Mouse (Mus musculus) adipocyte (in vitro differentiated cells): ENCODE data around the gene Omp.

ENCODE experiments used
- DNase-seq: peaks from one replicate; pipeline ENCODE4 v3.0.0-alpha.2; 2016; ENCODE audit warnings: low spot score

Gene Omp

DNA sequence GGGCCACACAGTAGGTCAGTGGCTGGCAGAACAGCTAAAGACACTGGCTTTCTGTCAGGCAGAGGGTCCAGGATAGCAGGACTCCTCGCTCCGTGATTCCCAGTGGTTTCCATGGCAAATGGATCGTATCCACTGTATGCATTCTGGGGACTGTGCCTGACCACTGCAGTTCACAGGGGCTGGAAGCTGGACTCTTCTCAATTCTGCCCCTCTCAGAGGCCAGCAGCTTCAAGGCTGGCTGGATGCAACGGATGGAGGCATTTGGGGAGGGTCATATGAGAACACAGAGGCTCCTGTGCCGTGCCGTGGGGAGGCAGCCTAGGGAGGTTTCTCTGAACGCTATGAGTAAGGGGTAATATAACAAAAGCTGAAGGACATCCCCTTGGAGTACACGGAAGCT, 3.1 kb downstream of the Omp start:
- no peak for DNase-seq

DNA sequence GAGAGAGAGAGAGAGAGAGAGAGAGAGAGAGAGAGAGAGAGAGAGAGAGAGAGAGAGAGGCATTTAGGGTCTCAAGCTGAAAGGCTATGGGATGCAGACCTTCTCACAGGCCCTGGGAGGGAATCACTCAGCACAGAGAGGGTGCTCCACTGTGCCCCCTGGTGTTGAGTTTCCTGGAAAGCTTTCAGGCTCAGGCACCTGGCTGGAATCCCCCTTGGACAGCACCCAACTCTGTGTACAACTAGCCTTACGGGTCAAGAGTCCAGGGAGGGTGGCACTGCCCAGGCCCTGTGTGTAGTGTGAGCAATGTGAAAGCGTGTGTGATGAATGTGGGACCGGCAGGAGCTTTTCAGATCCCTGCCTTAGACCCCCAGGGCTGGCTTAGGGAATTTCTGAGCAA, 4.1 kb downstream of the Omp start:
- peak; percentile 45 for DNase-seq

DNA sequence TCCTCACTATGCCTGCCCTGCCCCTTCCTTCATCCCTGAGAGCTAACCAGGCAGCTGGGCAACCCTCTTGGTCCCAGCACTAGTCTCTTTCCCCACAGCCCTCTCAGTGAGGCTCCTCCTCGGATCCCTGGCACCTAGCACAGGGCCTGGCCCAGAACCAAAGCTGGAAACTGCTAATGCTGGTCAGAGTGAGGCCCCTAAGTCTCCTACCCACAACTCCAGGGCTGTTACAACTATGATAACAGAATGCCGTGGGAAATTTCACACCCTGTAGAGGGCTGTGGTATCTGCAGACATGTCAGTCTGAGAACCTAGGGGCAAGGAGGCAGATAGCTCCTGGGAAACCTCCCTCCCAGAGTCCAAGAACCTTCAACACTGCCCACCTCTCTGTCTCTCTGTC, 4.7 kb downstream of the Omp start:
- peak; percentile 60 for DNase-seq

DNA sequence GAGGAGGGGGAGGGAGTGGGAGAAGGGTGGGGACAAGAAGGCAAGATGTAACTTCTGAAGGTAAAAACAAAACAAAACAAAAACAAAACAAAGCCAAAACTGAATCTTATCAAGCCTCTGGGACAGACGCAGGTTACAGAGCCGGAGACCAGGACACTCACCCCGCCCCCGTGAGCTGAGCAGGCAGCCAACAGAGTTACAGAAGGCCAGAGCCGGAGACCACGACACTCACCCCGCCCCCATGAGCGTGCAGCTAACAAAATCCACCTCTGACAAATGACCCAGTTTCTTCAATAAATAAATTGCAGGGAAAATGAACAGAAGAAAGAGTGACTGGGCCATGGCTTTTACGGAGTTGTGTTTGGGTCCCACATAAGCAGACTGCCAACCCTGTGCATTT, 6.1 kb downstream of the Omp start:
- DNase-seq, result no peak

DNA sequence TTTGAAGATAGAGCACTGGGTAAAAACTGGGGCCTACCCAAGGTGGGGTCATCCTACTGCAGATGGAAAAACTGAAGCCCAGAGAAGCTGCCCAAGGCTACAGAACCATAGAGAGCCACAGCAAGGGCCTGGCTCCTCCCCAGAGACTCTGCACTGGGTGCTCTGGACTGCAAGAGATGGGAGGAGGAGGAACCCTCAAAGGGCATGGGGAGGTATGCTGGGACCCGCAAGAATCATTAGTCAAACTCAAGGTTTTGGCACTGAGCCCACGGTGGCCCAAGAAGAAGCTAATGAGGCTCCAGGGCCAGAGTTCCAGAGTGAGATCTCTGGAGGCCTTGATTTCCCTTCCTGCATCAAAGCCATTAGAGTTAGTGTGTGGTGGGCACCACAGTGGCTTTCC, 7.3 kb downstream of the Omp start:
- DNase-seq, result no peak

DNA sequence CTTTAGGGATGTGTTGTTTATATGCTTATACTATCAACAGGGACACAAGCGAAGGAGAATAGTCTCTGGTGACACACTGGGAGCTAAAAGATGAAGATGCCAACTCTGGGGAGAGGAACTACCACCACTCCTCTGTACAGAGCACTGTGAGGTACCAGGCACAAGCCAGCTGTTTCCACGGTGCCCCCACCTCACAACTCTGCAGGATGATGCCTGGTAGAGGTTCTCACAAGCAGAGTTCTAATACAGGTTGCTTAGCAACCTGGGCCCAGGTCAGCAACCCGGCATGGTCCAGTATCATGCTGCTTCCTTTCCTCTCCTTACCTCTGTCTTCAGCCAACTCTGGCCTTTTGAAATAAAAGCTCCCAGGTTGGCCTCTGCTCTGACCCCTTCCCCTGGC, 7.7 kb downstream of the Omp start:
- DNase-seq, result no peak

DNA sequence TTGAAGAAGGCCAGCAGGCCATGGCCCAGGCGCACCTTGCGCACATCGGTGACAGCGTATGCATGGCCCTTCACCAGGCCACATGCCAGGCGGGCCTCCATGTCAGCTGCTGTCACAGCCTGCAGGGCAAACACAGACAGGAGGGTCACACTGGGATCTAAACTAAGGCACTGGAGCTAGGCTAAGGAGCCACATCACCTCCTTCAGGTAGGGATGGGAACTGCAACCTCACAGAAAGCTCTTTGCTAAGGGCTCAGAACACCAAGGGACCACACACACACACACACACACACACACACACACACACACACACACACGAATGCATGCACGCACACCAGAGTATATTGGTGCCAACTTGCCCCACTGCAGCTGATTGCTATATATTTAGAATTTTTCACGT, 13.6 kb downstream of the Omp start:
- no peak for DNase-seq

DNA sequence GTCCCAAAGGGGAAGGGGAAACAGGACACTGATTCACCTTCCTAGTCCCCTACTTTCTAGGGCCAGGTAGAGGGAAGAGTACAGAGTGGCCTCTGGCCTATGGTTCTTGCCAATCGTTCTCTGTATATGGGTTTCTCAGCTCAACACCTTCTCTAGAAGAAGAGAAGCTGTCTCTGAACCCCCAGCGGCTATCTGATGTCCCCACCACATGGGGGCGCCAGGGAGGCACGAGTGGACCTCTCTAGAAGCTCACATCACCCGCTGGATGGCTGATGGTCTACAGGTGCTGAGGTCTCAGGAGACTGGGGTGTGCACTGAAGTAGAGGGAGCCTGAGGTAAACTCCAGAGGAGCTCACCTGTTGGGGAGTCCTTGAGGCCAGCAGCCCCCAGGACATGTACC, 19.8 kb downstream of the Omp start:
- peak; percentile 26 for DNase-seq

DNA sequence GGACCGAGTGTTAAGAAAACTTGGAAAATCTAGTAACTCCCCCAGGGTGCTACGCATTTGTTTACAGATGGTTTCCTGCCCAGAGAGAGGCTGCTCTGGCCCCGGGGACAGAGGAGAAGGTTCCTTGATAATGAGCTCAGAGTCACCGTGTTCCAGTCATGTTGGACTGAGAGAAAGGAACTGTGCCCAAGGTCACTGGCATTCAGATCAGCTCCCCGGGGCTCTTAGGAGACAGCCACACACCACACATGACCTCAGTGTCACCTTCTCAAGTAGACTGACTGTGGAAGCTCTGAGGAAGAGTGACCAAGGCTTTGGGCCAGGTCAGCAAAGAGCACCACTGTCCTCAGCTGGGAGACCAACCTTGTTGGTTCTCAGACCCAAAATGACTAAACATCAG, 20.6 kb downstream of the Omp start:
- no peak for DNase-seq

DNA sequence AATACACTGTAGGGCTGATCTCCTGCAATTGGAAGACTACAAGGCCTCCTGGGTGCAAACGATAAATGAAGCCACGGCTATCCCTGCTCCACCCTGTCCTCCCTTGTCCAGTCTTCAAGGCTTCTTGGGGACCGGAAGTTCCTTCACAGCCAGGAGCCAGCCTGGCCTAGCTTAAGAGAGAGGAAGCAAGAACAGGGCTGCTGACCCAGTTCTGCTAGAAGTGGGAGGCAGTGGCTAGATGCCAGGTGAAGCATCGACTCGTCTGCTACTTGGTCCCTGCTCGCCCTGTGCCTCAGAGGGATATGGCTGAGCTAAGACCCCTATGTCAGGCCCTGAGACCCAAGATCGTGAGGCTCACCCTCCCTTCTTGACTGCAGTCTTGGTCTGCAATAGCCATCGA, 23.6 kb downstream of the Omp start:
- DNase-seq, result no peak

DNA sequence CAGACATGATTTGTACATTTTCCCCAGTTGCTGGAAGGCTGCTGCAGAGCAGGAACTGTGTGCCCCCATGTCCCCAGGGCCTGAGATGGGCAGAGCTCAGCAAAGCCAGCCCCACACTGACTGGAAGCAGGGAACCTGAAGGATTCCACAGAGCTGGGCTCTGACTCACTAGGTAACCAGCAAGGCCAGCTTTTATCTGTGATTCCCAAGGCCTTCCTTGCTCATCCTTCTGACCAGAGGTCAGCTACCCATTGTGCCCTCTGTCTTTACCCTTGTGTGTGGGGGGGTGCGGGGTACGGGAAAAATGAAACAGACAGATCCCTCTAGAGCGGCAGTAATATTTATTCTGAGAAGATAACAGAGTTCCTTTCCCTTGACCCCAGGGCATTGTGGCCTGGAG, 24.1 kb downstream of the Omp start:
- no peak for DNase-seq

DNA sequence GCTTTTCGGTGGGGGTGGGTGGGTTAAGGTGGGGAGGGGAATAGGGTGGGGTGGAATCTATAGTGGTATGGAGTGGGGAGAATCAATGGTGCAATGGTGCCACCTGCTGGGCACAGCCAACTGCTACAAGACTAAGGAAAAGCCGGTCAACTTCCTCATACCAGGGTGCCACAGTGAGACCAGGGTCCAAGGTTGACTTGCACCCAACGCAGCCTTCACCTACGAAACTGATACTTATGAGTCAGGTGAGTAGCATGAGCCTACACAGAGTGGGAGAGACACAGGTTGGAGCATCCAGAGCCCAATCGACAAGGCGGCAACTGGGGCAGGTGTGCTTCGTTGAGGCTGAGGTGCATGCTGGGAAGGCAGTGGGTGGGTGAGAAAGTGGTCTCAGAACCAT, 25.0 kb downstream of the Omp start:
- DNase-seq, result peak; percentile 64

DNA sequence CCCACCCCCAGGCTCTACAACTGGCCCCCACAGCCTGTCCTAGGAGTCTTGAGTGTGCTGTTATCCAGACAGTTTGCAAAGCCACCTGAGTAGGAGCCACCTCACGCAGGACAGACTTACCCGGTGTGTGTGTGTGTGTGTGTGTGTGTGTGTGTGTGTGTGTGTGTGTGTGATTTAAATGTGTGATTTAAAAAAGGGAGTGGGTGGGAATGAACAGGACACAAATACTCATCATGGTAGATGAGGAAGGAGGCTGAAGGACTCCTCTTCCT, 25.4 kb downstream of the Omp start:
- no peak for DNase-seq

DNA sequence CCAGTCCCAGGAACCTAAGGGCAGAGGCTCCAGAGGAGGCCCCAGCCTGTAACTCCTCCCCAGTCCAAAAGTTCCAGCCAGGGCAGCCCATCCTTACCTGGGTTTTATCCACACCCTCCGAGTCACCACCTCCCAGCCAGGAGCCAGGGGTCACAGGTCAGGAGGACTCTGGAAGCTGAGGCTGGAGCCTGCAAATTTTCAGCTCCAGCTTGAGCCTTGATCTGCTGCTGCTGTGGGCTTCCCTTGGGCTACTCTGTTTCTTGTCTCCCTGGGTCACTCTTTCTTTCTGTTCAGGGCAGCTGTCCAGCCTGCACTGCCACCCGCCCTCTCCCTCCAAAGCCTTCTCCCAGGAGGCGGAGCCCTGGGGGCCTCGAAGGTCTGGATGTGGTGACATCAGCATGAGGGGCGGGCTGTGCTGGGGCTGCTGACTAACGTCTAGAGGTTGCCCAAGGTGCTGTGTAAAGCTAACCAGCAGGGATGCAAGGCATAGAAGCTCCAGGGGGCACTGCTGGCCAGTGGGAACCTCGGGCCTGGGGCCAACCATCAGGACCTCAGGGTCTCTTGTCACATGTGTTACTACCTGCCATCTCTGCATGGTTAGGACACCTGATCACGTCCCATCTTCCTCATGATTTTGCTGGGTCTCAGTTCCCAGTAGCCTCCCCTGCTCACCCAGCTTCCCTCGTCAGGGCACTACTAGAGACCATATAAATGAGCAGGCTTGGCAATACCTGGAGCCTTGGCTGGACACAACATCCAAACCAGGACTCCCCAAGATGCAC, 25.9 kb downstream of the Omp start, which contains the start of gene Myo7a:
TSS of gene Myo7a (minus strand) at position 346 of the 782 bp plus-strand sequence.
- DNase-seq, result peak; percentile 31

DNA sequence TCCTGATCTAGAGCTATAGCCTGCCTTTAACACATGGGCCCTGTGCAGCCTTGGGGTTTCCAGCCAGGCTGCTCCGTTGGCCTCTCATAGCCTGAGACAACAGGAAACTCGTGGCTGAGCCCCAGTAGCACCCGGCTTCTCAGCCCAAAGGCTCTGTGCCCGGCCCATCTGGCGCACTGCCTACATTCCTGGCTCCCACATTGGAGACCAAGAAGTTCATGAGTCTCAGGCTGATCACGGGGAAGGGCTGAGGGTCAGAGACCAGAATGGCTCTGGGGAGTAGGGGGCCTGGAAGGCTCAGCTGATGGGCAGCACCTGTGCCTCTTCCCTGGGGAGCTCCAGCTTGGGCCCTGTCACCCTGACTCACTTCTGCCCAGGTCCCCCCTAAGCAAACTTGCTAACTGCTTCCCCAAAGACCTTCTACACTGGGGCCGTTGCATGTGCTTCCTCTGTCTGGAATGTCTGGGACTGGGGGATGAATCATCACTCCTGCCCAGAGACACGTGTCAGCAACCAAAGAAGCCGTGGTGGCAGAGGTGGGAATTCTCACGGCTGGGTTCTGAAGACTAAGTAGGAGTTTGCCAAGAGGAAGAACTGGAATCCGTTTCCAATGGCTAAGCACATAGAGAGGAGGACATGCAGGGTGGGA, 28.2 kb downstream of the Omp start:
- peak; percentile 81 for DNase-seq

DNA sequence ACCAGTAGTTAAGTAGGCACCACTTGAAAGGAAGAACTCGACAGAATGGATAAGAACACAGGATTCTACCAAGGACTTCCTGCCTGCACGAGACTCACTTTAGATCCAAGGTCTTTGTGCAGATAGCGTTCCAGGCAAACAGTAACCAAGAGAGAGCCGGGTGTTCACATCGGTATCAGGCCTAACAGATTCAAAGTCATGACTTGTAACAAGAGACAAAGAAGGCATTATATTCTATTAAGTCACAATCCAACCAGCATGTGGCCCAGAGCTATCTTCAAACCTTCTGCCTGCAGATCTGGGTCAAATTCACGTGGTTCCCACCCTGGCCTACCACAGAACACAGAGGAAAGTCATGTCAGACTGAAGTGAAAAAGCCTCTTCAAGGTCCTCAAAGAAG, 30.6 kb downstream of the Omp start:
- no peak for DNase-seq

DNA sequence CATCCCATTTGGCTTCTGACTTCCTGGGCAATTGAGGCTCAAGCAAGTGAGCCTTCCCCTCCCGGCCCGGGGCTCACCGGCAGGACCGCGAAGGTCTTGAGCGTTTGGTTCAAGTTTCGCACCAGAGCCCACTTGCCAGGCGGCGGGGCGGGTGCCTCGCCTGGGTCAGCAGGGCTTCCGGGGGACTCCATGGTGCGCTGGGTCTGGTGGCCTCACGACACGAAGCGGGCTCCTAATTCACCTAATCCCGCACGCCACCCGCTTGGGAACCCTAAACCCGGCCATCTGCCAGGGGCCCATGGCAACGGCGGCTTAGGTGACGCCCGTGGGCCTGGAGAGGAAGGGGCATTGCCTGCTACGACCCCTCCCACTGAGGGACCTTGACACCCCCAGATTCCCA, 34.1 kb downstream of the Omp start:
- no peak for DNase-seq

DNA sequence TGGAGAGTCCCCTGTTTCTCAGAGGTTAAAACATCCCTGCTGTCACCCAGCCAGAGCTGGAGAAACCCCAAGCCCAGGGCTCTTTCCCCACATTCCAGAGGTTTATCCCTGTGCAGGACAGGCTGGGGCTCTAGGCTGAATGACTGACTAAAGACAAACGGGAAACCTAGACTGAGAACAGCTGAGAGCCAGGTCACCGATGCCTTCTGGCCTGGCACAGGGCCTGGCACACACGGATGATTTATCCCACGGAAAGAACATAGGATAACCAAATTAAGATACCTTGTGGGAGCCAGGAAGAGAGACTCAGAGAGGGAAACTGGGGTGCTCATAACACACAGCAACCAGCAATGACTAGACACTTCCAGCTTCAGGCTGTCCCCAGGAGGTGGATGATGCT, 35.5 kb downstream of the Omp start:
- no peak for DNase-seq

DNA sequence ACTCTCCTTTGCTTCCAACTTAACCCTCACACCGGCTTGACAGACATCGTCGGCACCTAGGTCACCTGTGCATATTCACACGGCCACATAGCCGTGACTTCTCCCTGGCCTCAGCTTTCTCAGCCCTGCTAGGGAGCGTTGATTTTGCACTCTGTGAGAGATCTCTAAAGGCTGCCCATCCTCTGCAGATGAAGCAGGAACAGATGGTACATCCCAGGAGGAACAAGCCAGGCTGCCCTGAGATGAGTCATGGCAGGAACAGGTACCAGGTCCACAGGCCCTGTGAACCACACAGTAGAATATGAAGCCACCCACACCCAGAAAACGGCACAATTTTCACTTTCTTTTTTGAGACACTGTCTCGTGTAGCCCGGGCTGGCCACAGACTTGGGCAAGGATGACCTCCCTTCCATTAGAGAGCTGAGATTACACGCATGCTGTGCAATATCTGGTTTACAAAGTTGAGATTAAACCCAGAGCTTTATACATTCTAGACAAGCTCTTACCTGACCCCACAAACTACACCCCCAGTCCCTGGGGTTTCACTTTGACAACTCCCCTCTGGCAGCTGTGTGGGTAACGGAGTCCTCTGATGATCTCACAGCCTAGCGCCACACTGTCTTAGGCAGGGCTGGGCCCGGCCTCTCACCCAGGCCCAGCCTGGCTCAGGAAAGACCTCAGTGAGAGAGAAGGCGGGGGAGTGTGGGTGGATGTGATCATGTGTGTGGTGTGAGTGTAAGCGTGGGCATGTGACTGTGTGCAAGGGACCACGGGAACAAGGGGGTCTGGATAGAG, 36.5 kb downstream of the Omp start:
- DNase-seq, result no peak

DNA sequence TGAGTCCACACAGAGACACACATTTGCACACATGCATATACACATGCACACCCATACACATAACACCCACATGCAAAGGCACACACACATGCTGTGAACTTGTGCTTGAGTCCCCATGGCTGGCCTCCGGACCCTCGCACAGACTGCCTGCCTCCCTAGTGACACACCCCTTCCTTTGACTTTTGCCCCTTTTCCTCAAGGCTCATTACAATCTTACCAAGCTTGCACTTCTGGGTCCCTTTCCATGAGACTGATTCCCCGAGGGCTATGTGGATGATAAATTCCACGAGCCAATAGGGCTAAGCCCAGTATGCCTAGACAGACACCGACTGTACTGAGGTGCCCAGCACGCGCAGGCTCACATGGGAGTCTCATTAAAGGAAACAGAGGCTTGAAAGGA, 39.0 kb downstream of the Omp start:
- DNase-seq, result no peak

DNA sequence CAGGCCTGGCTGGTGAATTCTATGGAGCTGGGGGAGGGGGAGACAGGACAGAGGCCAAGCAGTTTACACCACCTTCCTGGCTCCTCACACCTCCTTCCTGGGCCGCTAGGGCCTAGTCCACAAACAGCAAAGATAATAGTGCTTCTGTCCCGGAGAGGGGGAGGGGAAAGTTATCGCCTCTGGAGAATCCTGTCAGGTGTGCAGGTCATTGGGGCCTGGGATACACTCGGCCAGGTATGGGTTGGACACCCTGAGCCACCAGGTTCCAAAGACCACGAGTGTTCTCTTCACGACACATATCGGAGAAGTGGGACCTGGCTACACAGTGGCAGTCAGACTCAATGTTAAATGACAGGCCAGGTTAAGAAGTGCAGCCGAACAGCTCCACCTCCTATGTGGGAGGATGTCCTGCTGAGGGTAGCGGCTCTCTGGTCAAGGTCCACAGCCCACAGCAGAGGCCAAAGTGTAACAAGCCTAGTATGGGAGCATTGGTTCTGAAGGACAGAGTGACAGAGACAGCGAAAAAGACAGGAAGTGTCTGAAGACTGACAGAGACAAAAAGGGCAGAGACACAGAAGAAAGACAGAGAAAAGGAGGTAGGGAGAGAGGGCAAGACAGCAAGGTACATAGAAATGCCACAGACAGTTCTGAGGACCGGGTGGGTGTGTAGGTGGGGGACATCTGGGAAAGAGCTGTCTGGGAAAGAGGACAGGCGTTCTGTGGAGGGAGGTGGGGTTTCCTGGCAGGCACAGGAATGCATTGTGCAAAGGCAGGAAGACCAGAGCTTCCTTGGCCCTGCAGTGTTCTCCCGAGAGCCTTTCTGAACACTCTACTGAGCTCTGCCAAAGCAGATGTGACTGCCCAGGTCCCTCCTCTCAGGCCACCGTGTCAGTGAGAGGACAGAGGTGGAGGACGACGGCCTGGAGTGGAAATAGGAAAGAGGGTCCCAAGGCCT, 40.5 kb downstream of the Omp start:
- no peak for DNase-seq

DNA sequence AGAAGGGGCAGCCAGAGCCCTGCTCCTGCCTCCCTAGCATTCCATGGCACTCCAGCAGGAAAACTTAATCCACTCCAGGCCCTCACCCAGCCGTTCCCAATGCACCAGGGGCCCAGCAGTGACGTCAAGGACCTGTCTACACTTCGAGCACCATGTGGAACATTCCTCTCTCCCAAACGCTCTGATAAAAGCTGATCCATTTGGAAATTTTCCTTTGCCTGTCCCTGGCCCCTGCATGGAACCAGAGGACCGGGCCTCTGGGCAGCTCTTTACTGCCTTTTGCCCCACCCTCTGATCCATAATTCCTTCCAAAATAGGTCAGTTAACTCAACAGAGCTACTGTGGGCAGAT, 41.4 kb downstream of the Omp start:
- no peak for DNase-seq
